Mouse (Mus musculus): ENCODE measurements around the gene Commd2. TPM values are rescaled to one million over a fixed set of nuclear protein-coding genes. Genes with fewer than 3 reads are reported as not detected.

The Commd2 gene
- total and polyA plus RNA-seq, 2 experiments from 2014 or later, result 34.9 to 72.6 TPM

DNA sequence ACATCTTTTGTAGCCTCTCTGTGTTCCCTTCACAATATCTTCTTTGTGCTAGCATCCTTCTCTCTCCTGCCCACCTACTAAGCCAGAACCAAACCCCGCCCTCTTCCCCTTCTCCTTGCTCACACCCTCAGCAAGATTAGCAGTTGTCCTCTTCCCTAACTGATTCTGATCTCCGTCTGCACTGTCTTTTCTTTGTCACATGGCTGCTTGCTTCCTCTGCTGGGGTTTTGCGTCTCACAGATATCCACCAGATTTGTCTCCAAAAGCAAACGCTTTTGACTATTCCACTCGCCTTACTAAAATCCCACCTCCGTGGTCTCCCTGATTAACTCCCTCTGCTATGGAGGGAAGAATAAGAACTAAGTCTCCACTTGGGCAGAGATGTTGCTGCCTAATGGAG, 7.1 kb upstream of the Commd2 start:
- no peaks in the 10 kb centered on the region for H3K9me3 ChIP-seq (ENCODE audit: low read length)
- no peaks in the 10 kb centered on the region for H3K27me3 ChIP-seq (ENCODE audit: insufficient read depth, low read length)
- no peak for TF ChIP-seq CTCF (IDR thresholded peaks at IDR 0.05)
- no peak overlapping the region for H3K9ac ChIP-seq (replicated peaks; ENCODE audit: low read length, poor library complexity, severe bottlenecking)
- H3K27ac ChIP-seq (ENCODE audit: low read depth, low read length), result no peak overlapping the region
- DNase-seq (ENCODE audit: low spot score), result no peak
- 65% methylated on average over 6 of the region's 6 CpGs for WGBS
- no peak for ATAC-seq (ENCODE audit: low FRiP score)
- no peaks in the 10 kb centered on the region for H3K36me3 ChIP-seq (ENCODE audit: insufficient read depth, low read length)
- H3K4me2 ChIP-seq (ENCODE audit: low read depth, low read length, poor library complexity, severe bottlenecking), result no peak overlapping the region
- H3K4me3 ChIP-seq (ENCODE audit: low read depth, low read length), result no peak overlapping the region
- H3K4me1 ChIP-seq (ENCODE audit: insufficient read depth, low read length), result no peaks in the 10 kb centered on the region

DNA sequence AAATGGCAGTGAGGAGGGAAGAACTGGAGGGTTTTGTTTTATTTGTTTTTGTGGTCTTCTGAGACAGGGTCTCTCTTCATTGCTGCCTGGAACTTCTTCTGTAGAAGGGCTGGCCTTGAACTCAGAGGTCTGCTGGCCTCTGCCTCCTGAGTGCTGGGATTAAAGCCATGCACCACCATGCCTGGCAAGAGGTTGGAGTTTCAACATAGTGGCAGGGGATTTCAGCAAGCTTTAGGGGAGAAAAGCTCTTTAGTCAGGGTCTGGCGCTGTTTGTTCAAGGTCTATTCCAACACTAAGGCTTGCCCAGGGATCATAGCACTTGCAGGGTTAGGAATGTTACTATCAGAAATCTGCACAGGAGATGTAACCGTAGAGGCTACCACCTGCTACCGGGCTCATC, 2.1 kb upstream of the Commd2 start:
- no peaks in the 10 kb centered on the region for H3K4me1 ChIP-seq (ENCODE audit: insufficient read depth, low read length)
- H3K4me2 ChIP-seq (ENCODE audit: low read depth, low read length, poor library complexity, severe bottlenecking), result no peak overlapping the region
- DNase-seq (ENCODE audit: low spot score), result no peak
- H3K9ac ChIP-seq (replicated peaks; ENCODE audit: low read length, poor library complexity, severe bottlenecking), result no peak overlapping the region
- H3K9me3 ChIP-seq (ENCODE audit: low read length), result no peaks in the 10 kb centered on the region
- no peak for ATAC-seq (ENCODE audit: low FRiP score)
- H3K27ac ChIP-seq (ENCODE audit: low read depth, low read length), result no peak overlapping the region
- H3K36me3 ChIP-seq (ENCODE audit: insufficient read depth, low read length), result no peaks in the 10 kb centered on the region
- H3K27me3 ChIP-seq (ENCODE audit: insufficient read depth, low read length), result no peaks in the 10 kb centered on the region
- 77% methylated on average over 3 of the region's 3 CpGs for WGBS
- no peak for TF ChIP-seq CTCF (IDR thresholded peaks at IDR 0.05)
- no peak overlapping the region for H3K4me3 ChIP-seq (ENCODE audit: low read depth, low read length)

DNA sequence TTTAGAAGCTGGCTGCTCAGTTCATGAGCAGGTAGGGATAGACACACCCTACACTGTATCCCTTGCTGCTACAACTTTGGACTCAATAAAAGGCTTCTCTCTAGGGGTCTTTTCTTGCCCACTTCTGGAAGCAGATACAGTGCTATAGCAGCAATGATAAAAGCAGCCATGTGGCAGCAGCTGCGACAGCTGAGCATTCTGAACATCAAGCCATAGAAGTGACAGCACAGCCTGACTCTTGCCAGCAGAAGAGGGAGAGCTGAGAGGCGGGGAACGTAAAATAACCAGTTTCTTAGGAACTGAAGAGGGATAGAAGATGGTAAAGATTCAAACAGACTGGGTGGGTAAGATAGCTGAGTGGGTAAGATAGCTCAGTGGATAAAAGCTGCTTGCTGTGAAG, 970 bp upstream of the Commd2 start:
- Histone ChIP-seq H3K36me3 (ENCODE audit: insufficient read depth, low read length) (no peaks in the 10 kb centered on the region), H3K27ac (ENCODE audit: low read depth, low read length) (no peak overlapping the region), H3K4me1 (ENCODE audit: insufficient read depth, low read length) (no peaks in the 10 kb centered on the region), H3K9me3 (ENCODE audit: low read length) (no peaks in the 10 kb centered on the region), H3K27me3 (ENCODE audit: insufficient read depth, low read length) (no peaks in the 10 kb centered on the region), H3K9ac (replicated peaks; ENCODE audit: low read length, poor library complexity, severe bottlenecking) (no peak overlapping the region), H3K4me2 (ENCODE audit: low read depth, low read length, poor library complexity, severe bottlenecking) (no peak overlapping the region), H3K4me3 (ENCODE audit: low read depth, low read length) (no peak overlapping the region)
- WGBS, result 84% methylated on average over 3 of the region's 3 CpGs
- no peak for TF ChIP-seq CTCF (IDR thresholded peaks at IDR 0.05)
- no peak for ATAC-seq (ENCODE audit: low FRiP score)
- DNase-seq (ENCODE audit: low spot score), result no peak

DNA sequence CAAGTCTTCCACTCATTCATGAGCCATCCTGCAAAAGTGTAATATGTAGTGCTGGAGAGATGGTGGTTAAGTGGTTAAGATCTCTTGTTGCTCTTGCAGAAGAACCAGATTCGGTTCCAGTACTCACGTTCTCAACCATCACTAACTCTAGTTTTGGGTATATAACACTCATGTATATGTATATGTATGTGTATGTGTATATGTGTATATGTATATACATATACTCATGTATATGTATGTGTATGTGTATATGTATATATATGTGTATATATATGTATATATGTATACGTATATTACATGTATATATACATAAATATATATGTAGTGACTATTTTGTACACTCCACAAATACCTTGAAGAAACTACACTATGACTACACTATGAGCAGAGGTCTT, 347 bp upstream of the Commd2 start:
- Histone ChIP-seq H3K4me3 (ENCODE audit: low read depth, low read length) (peak overlapping the region; percentile 74), H3K36me3 (ENCODE audit: insufficient read depth, low read length) (no peaks in the 10 kb centered on the region), H3K4me1 (ENCODE audit: insufficient read depth, low read length) (no peaks in the 10 kb centered on the region), H3K4me2 (ENCODE audit: low read depth, low read length, poor library complexity, severe bottlenecking) (peak overlapping the region; percentile 66), H3K27ac (ENCODE audit: low read depth, low read length) (peak overlapping the region; percentile 62; the same call in 1 of the 2 replicates), H3K27me3 (ENCODE audit: insufficient read depth, low read length) (no peaks in the 10 kb centered on the region), H3K9me3 (ENCODE audit: low read length) (no peaks in the 10 kb centered on the region), H3K9ac (replicated peaks; ENCODE audit: low read length, poor library complexity, severe bottlenecking) (peak overlapping the region; percentile 68)
- DNase-seq (ENCODE audit: low spot score), result no peak
- no peak for TF ChIP-seq CTCF (IDR thresholded peaks at IDR 0.05)
- 66% methylated on average over 3 of the region's 3 CpGs for WGBS
- ATAC-seq (ENCODE audit: low FRiP score), result peak; percentile 43

DNA sequence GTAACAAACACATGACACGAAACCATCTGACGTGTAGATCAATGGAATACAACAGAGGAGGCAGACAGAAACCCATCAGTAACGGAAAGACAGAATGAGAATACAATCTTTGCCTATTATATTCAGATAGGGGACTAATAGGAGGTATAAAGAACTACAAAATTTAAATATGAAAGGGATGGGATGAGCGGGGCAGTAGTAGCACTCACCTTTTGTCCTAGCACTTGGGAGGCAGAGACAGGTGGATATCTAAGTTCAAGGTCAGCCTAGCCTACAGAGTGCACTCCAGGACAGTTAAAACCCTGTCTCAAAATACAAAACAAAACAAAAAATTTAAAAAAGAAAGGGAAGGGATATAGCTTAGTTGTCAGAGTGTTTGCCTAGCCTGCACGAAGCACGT, 8.3 kb downstream of the Commd2 start:
- Histone ChIP-seq H3K27me3 (ENCODE audit: insufficient read depth, low read length) (no peaks in the 10 kb centered on the region), H3K9ac (replicated peaks; ENCODE audit: low read length, poor library complexity, severe bottlenecking) (no peak overlapping the region), H3K4me1 (ENCODE audit: insufficient read depth, low read length) (no peaks in the 10 kb centered on the region), H3K36me3 (ENCODE audit: insufficient read depth, low read length) (peaks cover 10% of the 10 kb centered on the region), H3K9me3 (ENCODE audit: low read length) (no peaks in the 10 kb centered on the region), H3K4me2 (ENCODE audit: low read depth, low read length, poor library complexity, severe bottlenecking) (no peak overlapping the region), H3K4me3 (ENCODE audit: low read depth, low read length) (no peak overlapping the region), H3K27ac (ENCODE audit: low read depth, low read length) (no peak overlapping the region)
- 93% methylated on average over 6 of the region's 6 CpGs for WGBS
- DNase-seq (ENCODE audit: low spot score) (no peak), ATAC-seq (ENCODE audit: low FRiP score) (no peak)
- no peak for TF ChIP-seq CTCF (IDR thresholded peaks at IDR 0.05)

DNA sequence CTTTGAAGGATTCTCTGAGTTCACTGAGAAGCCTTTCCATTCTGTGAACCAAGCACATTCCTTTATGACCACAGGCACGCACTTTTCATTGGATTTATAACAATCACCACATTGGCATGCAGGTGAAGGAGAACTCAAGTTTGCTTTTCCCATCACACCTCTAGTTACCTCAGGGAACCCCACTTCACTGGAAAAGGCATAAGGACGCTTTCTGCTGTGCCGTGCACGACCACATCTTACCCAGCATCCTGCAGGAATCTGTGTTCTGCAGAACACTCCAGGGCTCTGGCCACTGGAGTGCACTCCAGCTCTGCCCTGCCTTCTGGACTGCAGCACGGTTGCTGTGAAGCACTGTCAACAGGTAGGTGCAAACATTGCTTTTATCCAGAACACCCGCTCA, 13.9 kb downstream of the Commd2 start:
- H3K9me3 ChIP-seq (ENCODE audit: low read length), result no peaks in the 10 kb centered on the region
- H3K27ac ChIP-seq (ENCODE audit: low read depth, low read length), result no peak overlapping the region
- WGBS, result 81% methylated on average over 6 of the region's 6 CpGs
- no peak overlapping the region for H3K4me3 ChIP-seq (ENCODE audit: low read depth, low read length)
- no peaks in the 10 kb centered on the region for H3K27me3 ChIP-seq (ENCODE audit: insufficient read depth, low read length)
- no peak for DNase-seq (ENCODE audit: low spot score)
- no peaks in the 10 kb centered on the region for H3K4me1 ChIP-seq (ENCODE audit: insufficient read depth, low read length)
- no peak overlapping the region for H3K4me2 ChIP-seq (ENCODE audit: low read depth, low read length, poor library complexity, severe bottlenecking)
- no peak for TF ChIP-seq CTCF (IDR thresholded peaks at IDR 0.05)
- H3K36me3 ChIP-seq (ENCODE audit: insufficient read depth, low read length), result no peaks in the 10 kb centered on the region
- ATAC-seq (ENCODE audit: low FRiP score), result no peak
- H3K9ac ChIP-seq (replicated peaks; ENCODE audit: low read length, poor library complexity, severe bottlenecking), result no peak overlapping the region

Measured in midbrain, postnatal 0 days (tissue).